Mouse (Mus musculus) right cerebral cortex, adult 2 months (tissue): ENCODE results near the gene Akap6.

ENCODE experiments used
- DNase-seq, 2 experiments: peaks; one replicate each; pipeline ENCODE4 v3.0.0; 2021 to 2022; ENCODE audit warnings: low spot score in 2 of 2

Gene Akap6

GRCm38 (mm10) chr12:52848519-52848855 is 149.3 kb downstream of the Akap6 start:
- no peak for DNase-seq

DNA sequence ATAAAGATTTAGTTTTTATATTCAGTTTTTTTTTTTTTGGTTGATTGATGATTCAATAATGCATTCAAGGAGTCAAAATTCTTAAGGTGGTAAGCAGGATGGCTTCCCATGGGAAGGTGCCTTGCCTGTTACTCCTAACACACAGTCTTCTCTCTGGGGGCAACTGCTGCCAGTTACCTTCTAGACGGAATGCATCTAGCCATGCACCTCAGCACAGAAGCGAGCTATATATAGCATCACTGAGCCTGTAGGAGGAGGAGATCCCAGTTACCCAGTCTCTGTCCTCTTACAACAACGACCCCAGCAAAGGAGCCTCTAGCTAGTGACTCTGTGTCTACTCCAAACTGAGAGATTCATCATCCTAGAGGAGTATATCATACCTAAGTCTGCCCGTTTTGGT is 150.1 kb downstream of the Akap6 start:
- no peak for DNase-seq

GRCm38 (mm10) chr12:52850332-52851036 is 151.3 kb downstream of the Akap6 start:
- DNase-seq, result no peak

- DNase-seq, result no peak
Observed at GRCm38 (mm10) chr12:52851221-52851620, 152.0 kb downstream of the Akap6 start.

DNA sequence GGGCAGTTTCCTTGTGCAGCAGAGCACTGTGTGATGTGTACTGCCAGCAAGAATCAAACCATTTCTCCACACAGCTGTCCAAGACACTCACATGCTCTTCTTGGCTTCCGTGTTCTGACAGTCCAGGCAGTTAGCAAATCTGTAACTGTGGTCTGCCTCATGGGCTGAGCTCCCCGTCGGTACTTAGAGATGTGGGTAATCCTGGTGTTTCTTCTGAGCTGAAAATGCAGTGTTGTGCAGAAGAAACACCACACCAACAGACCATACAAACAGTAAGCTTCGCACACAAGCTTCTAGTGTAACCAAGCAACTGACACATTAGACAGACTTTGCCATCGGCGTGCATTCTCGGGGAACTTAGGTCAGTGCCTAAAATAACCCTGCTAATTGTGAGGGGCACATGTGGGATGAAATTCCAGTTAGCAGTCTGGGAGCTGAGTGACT is 155.1 kb downstream of the Akap6 start:
- DNase-seq, result no peak

DNA sequence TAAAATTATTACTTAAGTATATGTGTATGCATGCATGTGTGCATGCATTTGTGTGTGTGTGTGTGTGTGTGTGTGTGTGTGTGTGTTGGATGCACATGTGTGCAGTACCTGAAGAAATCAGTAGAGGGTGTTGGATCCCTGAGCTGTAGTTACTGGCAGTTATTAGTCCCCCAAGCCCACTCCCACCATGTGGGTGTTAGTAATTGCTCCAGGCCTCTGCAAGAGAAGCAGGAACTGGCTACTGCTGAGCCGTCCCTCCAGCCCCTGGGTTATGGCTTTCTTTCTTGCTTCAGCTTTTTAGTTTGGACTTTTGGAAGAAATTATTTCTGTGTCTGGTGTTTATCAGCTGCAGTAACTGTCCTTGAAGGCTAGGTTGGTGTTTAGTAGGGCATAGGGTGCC is 156.9 kb downstream of the Akap6 start:
- DNase-seq, result no peak

DNA sequence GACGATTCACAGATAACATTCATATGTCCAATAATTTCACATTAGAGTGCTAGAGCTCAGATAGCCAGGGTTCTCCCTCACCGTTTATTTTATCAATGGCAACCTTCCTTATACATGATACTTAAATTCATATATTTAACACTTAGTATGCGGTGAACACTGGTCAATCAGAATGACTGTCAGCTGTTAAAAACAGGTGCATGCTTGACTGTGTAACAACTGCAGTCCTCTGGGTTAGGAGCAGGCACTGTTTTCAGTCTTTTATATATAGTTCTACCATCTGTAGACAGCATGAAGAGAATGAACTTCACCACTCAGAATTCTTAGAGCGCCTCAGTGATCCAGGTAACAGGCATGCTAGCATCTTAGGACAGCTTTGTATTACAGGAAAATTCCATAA is 158.1 kb downstream of the Akap6 start:
- no peak for DNase-seq

- no peak for DNase-seq
Observed at GRCm38 (mm10) chr12:52861922-52862321, 162.7 kb downstream of the Akap6 start.

DNA sequence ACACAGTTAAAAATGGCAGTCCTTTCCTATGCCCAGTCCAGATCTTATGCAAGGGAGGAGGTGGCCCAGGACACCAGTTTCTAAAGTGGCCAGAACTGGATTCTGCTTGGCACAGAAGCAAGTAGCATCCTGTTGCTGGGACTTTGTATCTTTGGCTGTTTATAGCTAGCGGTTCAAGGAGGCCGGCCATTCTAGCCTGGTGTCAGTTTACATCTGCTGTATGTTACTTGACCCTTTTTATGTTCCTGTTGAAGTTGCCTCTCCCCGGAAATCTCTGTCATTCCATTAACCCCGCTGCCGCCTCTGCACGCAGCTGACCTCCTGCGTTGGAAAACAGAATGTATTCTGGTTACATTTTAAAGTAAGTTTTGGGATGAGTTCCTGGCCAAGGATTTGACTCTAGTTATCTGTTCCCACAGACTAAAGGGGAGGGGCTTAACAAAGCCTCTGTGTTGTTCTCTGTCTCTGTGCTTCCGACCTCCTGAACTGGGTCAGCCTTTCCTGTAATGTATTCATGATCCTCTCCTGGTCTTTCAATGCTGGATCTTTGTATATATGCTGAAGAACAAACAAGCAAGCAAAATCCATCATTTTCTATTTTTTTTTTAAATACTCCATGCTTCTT is 168.9 kb downstream of the Akap6 start:
- no peak for DNase-seq

- no peak for DNase-seq
Observed at GRCm38 (mm10) chr12:52871604-52872003, 172.4 kb downstream of the Akap6 start.

- DNase-seq, result no peak
Observed at GRCm38 (mm10) chr12:52874332-52874923, 175.2 kb downstream of the Akap6 start.

- DNase-seq, result no peak
Observed at GRCm38 (mm10) chr12:52876065-52876464, 176.9 kb downstream of the Akap6 start.

- DNase-seq, result no peak
Observed at GRCm38 (mm10) chr12:52876978-52877769, 178.0 kb downstream of the Akap6 start.

DNA sequence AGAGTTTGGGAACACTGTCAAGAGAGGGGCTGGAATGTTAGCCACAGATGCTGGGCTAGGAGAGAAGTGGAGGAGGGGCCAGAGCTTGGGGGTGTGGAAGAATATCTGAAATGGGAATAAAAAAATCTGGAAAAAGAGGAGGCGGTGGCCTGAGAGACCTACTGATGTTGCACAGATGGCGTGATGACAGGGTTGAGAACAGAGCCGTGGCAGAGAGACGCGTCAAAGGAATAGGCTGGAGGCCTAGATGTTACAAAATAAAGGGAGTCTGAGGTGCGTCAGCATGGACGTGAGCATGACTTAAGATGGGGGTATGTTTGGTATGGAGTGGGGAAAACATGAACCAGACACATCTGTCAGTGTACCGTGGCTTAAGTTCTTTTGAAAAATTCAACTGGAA is 180.1 kb downstream of the Akap6 start:
- no peak for DNase-seq

GRCm38 (mm10) chr12:52892519-52892918 is 193.3 kb downstream of the Akap6 start:
- no peak for DNase-seq

GRCm38 (mm10) chr12:52893656-52894405 is 194.6 kb downstream of the Akap6 start:
- no peak for DNase-seq

DNA sequence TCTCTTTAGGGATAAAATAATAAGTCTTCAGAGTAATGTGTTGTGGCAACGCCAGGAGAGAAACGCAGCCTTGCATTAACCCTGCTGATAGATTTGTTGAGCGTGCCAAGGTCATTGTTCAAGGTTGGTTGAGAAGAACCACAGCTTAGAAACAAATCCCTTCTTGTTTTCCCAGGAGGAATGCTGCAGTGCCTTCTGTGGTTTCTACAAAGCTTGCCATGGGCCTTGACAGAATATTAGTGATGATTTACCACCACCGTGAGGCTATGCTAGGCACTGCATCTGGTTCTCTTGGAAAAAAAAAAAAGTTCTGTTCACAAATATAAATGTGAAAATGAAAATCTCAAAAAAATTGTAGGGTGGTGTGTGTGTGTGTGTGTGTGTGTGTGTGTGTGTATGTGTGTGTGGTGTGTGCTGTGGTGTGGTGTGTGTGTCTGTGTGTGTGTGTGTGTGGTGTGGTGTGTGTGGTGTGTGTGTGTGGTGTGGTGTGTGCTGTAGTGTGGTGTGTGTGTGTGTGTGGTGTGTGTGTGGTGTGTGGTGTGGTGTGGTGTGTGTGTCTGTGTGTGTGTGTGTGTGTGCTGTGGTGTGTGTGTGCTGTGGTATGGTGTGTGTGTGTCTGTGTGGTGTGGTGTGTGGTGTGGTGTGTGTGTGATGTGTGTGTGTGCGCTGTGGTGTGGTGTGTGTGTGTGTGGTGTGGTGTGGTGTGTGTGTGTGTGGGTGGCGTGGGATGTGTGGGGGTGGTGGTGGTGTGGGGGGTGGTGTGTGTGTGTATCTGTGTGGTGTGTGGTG is 196.7 kb downstream of the Akap6 start:
- DNase-seq, result peak; percentile 70

GRCm38 (mm10) chr12:52896785-52897184 is 197.6 kb downstream of the Akap6 start:
- no peak for DNase-seq

- no peak for DNase-seq
Observed at GRCm38 (mm10) chr12:52898130-52898529, 198.9 kb downstream of the Akap6 start.

- no peak for DNase-seq
Observed at GRCm38 (mm10) chr12:52904046-52904445, 204.9 kb downstream of the Akap6 start.
